Mouse (Mus musculus): ENCODE results near the gene Tmem108.

- TF ChIP-seq CTCF (conservative IDR thresholded peaks at IDR 0.05; ENCODE audit: low read length) (no peak), NANOG (IDR thresholded peaks at IDR 0.05; ENCODE audit: borderline replicate concordance, low read length) (no peak)
These were observed 34.7 kb downstream of the Tmem108 start for GRCm38 (mm10) chr9:103726751-103727462.
